ENCODE assay signal across 8 mouse cellular contexts in the genomic region with DNA sequence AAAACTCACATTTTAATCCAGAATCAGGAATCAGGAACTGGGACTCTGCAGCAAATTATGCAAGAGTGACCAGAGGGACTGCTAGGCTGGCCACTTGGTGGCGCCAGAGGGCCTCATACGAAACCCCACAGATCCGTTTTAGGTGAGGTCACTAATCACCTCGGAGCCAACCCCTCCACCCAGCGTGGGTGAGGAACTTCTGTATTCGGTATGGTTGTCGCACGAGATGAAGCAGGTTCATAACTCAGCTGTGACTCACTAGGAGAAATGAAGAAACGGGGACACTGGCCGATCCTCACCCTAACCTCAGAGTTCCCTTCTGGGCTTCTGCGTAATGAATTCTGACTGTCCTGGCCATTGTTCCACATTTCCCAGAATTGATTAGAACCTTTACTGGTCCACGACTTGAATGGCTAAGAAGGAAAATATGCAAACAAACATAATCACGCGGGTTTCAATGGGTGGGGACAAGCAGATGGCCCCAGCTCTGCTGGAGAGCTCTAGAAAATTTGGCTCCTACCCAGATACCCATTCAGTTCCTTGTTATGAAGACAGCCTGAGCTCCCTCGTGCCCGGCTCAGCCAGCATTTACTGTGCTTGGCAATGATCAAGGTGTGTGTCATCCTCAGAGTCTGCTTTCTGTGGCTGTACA.
DNase-seq lines count a peak whose midpoint lies in the region; ATAC-seq and TF ChIP-seq lines count a peak whose summit lies in the region.

No protein-coding gene starts in this region.

- H3K9ac ChIP-seq in forebrain, embryonic 12.5 days: no peak overlapping the region
- no peak overlapping the region for H3K9ac ChIP-seq in heart, postnatal 0 days (replicated peaks; ENCODE audit: low read depth, low read length)

- TF ChIP-seq EP300 in heart, postnatal 0 days (IDR thresholded peaks at IDR 0.05; ENCODE audit: low read depth): no peak

- peaks cover 12% of the 10 kb centered on the region for H3K9me3 ChIP-seq in forebrain, embryonic 12.5 days
- H3K9me3 ChIP-seq in heart, postnatal 0 days (replicated peaks; ENCODE audit: control insufficient read depth, low read length): peaks cover 10% of the 10 kb centered on the region

- DNase-seq in MEL-GATA-1-ER (ENCODE audit: extremely low read depth, low read depth): peak; percentile 5
- DNase-seq in c-Kit-positive CD71-positive TER-119-negative erythroid progenitor cells, embryonic 14.5 days (ENCODE audit: low read depth): peak; percentile 20
- peak; percentile 60 for DNase-seq in heart, postnatal 0 days (ENCODE audit: low spot score)
- DNase-seq in layer of hippocampus, postnatal 10 days (ENCODE audit: low spot score in 2 of 2): peak; percentile 85 to 90
- peak; percentile 78 to 82 for DNase-seq in lung, postnatal 4 days
- peak; percentile 83 for DNase-seq in right cerebral cortex, postnatal 14 days

- peak; percentile 58 for TF ChIP-seq CTCF in heart, postnatal 0 days (IDR thresholded peaks at IDR 0.05; ENCODE audit: low read depth)

- ATAC-seq in forebrain, embryonic 12.5 days (ENCODE audit: low FRiP score): 0 out of 2 replicates have a peak, but pooled peaks have one; percentile 57
- ATAC-seq in heart, postnatal 0 days (ENCODE audit: insufficient read depth, low read depth): peak; percentile 66; the same call in 1 of the 2 replicates
- no peak for ATAC-seq in inflammation-experienced regulatory T-cells, adult 6 months

- peak overlapping the region; percentile 6; the same call in 1 of the 2 replicates for H3K4me2 ChIP-seq in forebrain, embryonic 12.5 days
- no peak overlapping the region for H3K4me2 ChIP-seq in heart, postnatal 0 days (ENCODE audit: low read depth, low read length)

- H3K4me1 ChIP-seq in forebrain, embryonic 12.5 days: 0 out of 2 replicates have a peak, but pooled peaks cover 3% of the 10 kb centered on the region
- H3K4me1 ChIP-seq in heart, postnatal 0 days (ENCODE audit: control insufficient read depth, insufficient read depth): no peaks in the 10 kb centered on the region

- no peaks in the 10 kb centered on the region for H3K27me3 ChIP-seq in forebrain, embryonic 12.5 days
- no peaks in the 10 kb centered on the region for H3K27me3 ChIP-seq in heart, postnatal 0 days (ENCODE audit: control insufficient read depth, insufficient read depth, low read length)

- H3K4me3 ChIP-seq in forebrain, embryonic 12.5 days (replicated peaks): no peak overlapping the region
- H3K4me3 ChIP-seq in heart, postnatal 0 days (ENCODE audit: low read depth, low read length): no peak overlapping the region

- WGBS in forebrain, embryonic 12.5 days: 35% methylated on average over 16 of the region's 16 CpGs
- 20% methylated on average over 16 of the region's 16 CpGs for WGBS in heart, postnatal 0 days

- no peaks in the 10 kb centered on the region for H3K36me3 ChIP-seq in forebrain, embryonic 12.5 days (replicated peaks)
- no peaks in the 10 kb centered on the region for H3K36me3 ChIP-seq in heart, postnatal 0 days (replicated peaks; ENCODE audit: control insufficient read depth, insufficient read depth, low read length)

- no peak overlapping the region for H3K27ac ChIP-seq in forebrain, embryonic 12.5 days
- no peak overlapping the region for H3K27ac ChIP-seq in heart, postnatal 0 days (ENCODE audit: low read depth)

Comparison
In these comparisons a context has a peak if more than half of its experiments do, and no peak if none do; other contexts are left out.
1. DNase-seq: peak in every context shown above with its lines; median percentile 88 in layer of hippocampus, postnatal 10 days; 83 in right cerebral cortex, postnatal 14 days; 80 in lung, postnatal 4 days; 60 in heart, postnatal 0 days; 20 in c-Kit-positive CD71-positive TER-119-negative erythroid progenitor cells, embryonic 14.5 days; 5 in MEL-GATA-1-ER.